In genomic region chr9:113670857-113671106, GRCm38 (mm10) we compare ENCODE assay signal across 33 mouse cellular contexts.
"Had no signal": no experiment of that assay in that cellular context is flagged by ENCODE, and none has a peak within 500 bp of the region (broad histone marks: within the 10 kb centered on the region; RNA-seq: fewer than 3 reads in every experiment).

No protein-coding gene starts in this region.

- H3K9me3 ChIP-seq: heart, embryonic 15.5 days; hindbrain, embryonic 15.5 days; intestine, embryonic 15.5 days had no signal

- H3K4me2 ChIP-seq: heart, embryonic 13.5 days; heart, embryonic 15.5 days; hindbrain, embryonic 12.5 days; hindbrain, embryonic 13.5 days; hindbrain, embryonic 14.5 days; hindbrain, embryonic 15.5 days; intestine, embryonic 15.5 days; kidney, embryonic 15.5 days had no signal

- H3K27me3 ChIP-seq: heart, embryonic 13.5 days; heart, embryonic 15.5 days; hindbrain, embryonic 12.5 days; hindbrain, embryonic 13.5 days; hindbrain, embryonic 15.5 days; intestine, embryonic 15.5 days; kidney, embryonic 15.5 days had no signal

- DNase-seq: heart, postnatal 10 days; heart, postnatal 14 days; heart, postnatal 36 days; heart, postnatal 4 days; kidney, adult 11 months; kidney, adult 18-20 months; kidney, adult 2 months; kidney, adult 8-10 months; kidney, adult 9 months; kidney, postnatal 10 days; kidney, postnatal 14 days; kidney, postnatal 25 days; kidney, postnatal 36 days; kidney, postnatal 4 days; layer of hippocampus, adult 9-11 months; layer of hippocampus, postnatal 36 days had no signal

- H3K27ac ChIP-seq: heart, embryonic 13.5 days; heart, embryonic 15.5 days; hindbrain, embryonic 10.5 days; hindbrain, embryonic 12.5 days; hindbrain, embryonic 13.5 days; hindbrain, embryonic 14.5 days; hindbrain, embryonic 15.5 days; hindbrain, postnatal 0 days; intestine, embryonic 15.5 days; kidney, embryonic 15.5 days; kidney, postnatal 0 days; layer of hippocampus, adult 2 months; left cerebral cortex, adult 2 months had no signal

- H3K4me1 ChIP-seq: heart, embryonic 13.5 days; heart, embryonic 15.5 days; hindbrain, embryonic 10.5 days; hindbrain, embryonic 12.5 days; hindbrain, embryonic 13.5 days; hindbrain, embryonic 15.5 days; intestine, embryonic 15.5 days; kidney, embryonic 15.5 days had no signal

- H3K9ac ChIP-seq: heart, embryonic 13.5 days; heart, embryonic 15.5 days; hindbrain, embryonic 12.5 days; hindbrain, embryonic 13.5 days; hindbrain, embryonic 14.5 days; hindbrain, embryonic 15.5 days; intestine, embryonic 15.5 days; kidney, embryonic 15.5 days had no signal

- H3K4me3 ChIP-seq: heart, embryonic 13.5 days; heart, embryonic 15.5 days; hindbrain, embryonic 10.5 days; hindbrain, embryonic 12.5 days; hindbrain, embryonic 13.5 days; hindbrain, embryonic 15.5 days; intestine, embryonic 15.5 days; kidney, embryonic 15.5 days; layer of hippocampus, adult 2 months; left cerebral cortex, adult 2 months had no signal

- ATAC-seq: hindbrain, embryonic 16.5 days; hindbrain, postnatal 0 days; inflammation-experienced regulatory T-cells, adult 6 months; intestine, embryonic 15.5 days; intestine, embryonic 16.5 days; intestine, postnatal 0 days had no signal
